ENCODE assay signal across 13 mouse cellular contexts in the genomic region with DNA sequence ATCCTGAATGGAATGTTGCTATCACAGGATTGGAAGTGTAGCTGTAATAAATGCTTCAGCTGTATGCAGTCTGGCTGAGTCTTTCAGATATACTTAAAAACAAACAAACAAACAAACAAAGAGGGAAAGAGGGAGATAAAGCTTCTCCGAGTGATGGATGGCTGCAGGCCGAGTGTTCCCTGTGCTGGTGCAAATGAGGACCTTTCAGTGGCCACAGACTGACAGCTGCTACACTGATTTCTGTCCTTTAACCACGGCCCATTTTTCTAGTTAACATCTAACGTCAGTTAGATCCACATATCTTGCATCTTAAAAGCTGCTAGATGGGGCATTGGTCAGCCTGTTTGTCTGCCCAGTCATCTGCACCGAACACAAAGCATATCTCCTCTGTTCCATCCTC. TPM values are rescaled to one million over a fixed set of nuclear protein-coding genes. Genes with fewer than 3 reads are reported as not detected.
DNase-seq lines count a peak whose midpoint lies in the region; ATAC-seq and TF ChIP-seq lines count a peak whose summit lies in the region.
"Had no signal": no experiment of that assay in that cellular context is flagged by ENCODE, and none has a peak within 500 bp of the region (broad histone marks: within the 10 kb centered on the region; RNA-seq: fewer than 3 reads in every experiment).

No protein-coding gene starts in this region.

- peak overlapping the region; percentile 36 for H3K27ac ChIP-seq in forebrain, embryonic 10.5 days
- no peak overlapping the region; the same call in 1 of the 2 replicates for H3K27ac ChIP-seq in forebrain, embryonic 11.5 days (ENCODE audit: low read depth, low read length)
- H3K27ac ChIP-seq in lung, embryonic 14.5 days (ENCODE audit: low read depth): no peak overlapping the region
- H3K27ac ChIP-seq in hindbrain, postnatal 0 days: peak overlapping the region; percentile 73
- H3K27ac ChIP-seq in stomach, postnatal 0 days (replicated peaks): 0 out of 2 replicates have a peak overlapping the region, but pooled peaks have one; percentile 2
- H3K27ac ChIP-seq: kidney, embryonic 15.5 days; liver, embryonic 14.5 days had no signal

- H3K9me3 ChIP-seq in forebrain, embryonic 10.5 days: no peaks in the 10 kb centered on the region
- H3K9me3 ChIP-seq in forebrain, embryonic 11.5 days (ENCODE audit: control insufficient read depth, low read length): no peaks in the 10 kb centered on the region
- H3K9me3 ChIP-seq in lung, embryonic 14.5 days (ENCODE audit: low read depth, low read length): no peaks in the 10 kb centered on the region
- no peaks in the 10 kb centered on the region for H3K9me3 ChIP-seq in hindbrain, postnatal 0 days (ENCODE audit: low read length)
- H3K9me3 ChIP-seq in stomach, postnatal 0 days (ENCODE audit: control insufficient read depth, low read length): no peaks in the 10 kb centered on the region
- H3K9me3 ChIP-seq: kidney, embryonic 15.5 days had no signal

- H3K4me3 ChIP-seq in forebrain, embryonic 10.5 days: no peak overlapping the region
- no peak overlapping the region for H3K4me3 ChIP-seq in forebrain, embryonic 11.5 days (ENCODE audit: low read depth, low read length)
- no peak overlapping the region for H3K4me3 ChIP-seq in lung, embryonic 14.5 days (ENCODE audit: low read depth, low read length)
- 0 out of 2 replicates have a peak overlapping the region, but pooled peaks have one; percentile 0 for H3K4me3 ChIP-seq in hindbrain, postnatal 0 days (ENCODE audit: low read length)
- H3K4me3 ChIP-seq in stomach, postnatal 0 days (ENCODE audit: low read depth, low read length): no peak overlapping the region
- H3K4me3 ChIP-seq: kidney, embryonic 15.5 days had no signal

- no peak for ATAC-seq in forebrain, embryonic 11.5 days (replicated peaks; ENCODE audit: low FRiP score)
- no peak for ATAC-seq in lung, embryonic 14.5 days (ENCODE audit: insufficient read depth)
- ATAC-seq in hindbrain, postnatal 0 days: no peak
- no peak for ATAC-seq in stomach, postnatal 0 days (ENCODE audit: low FRiP score, low TSS enrichment)

- peaks cover 39% of the 10 kb centered on the region for H3K4me1 ChIP-seq in forebrain, embryonic 10.5 days
- peaks cover 6% of the 10 kb centered on the region; the same call in 1 of the 2 replicates for H3K4me1 ChIP-seq in forebrain, embryonic 11.5 days (replicated peaks; ENCODE audit: control insufficient read depth, insufficient read depth, low read length)
- H3K4me1 ChIP-seq in lung, embryonic 14.5 days (ENCODE audit: insufficient read depth): peaks cover 18% of the 10 kb centered on the region
- peaks cover 13% of the 10 kb centered on the region for H3K4me1 ChIP-seq in hindbrain, postnatal 0 days (ENCODE audit: insufficient read depth, low read length)
- peaks cover 5% of the 10 kb centered on the region; the same call in 1 of the 2 replicates for H3K4me1 ChIP-seq in stomach, postnatal 0 days (replicated peaks; ENCODE audit: control insufficient read depth, insufficient read depth)

- 84% methylated on average over 5 of the region's 5 CpGs for WGBS in forebrain, embryonic 10.5 days
- WGBS in forebrain, embryonic 11.5 days: 69% methylated on average over 5 of the region's 5 CpGs
- 43% methylated on average over 5 of the region's 5 CpGs for WGBS in lung, embryonic 14.5 days
- 22% methylated on average over 5 of the region's 5 CpGs for WGBS in hindbrain, postnatal 0 days
- 65% methylated on average over 5 of the region's 5 CpGs for WGBS in stomach, postnatal 0 days

- no peak overlapping the region for H3K9ac ChIP-seq in forebrain, embryonic 11.5 days (ENCODE audit: low read length)
- H3K9ac ChIP-seq in lung, embryonic 14.5 days: no peak overlapping the region
- H3K9ac ChIP-seq in hindbrain, postnatal 0 days (replicated peaks; ENCODE audit: low read length): peak overlapping the region; percentile 15
- H3K9ac ChIP-seq in stomach, postnatal 0 days (ENCODE audit: low read length): no peak overlapping the region
- H3K9ac ChIP-seq: kidney, embryonic 15.5 days; liver, embryonic 14.5 days had no signal

- H3K4me2 ChIP-seq in forebrain, embryonic 11.5 days (ENCODE audit: low read depth, low read length, severe bottlenecking): no peak overlapping the region
- peak overlapping the region; percentile 31 for H3K4me2 ChIP-seq in lung, embryonic 14.5 days
- peak overlapping the region; percentile 28 for H3K4me2 ChIP-seq in hindbrain, postnatal 0 days (ENCODE audit: low read depth, low read length)
- no peak overlapping the region for H3K4me2 ChIP-seq in stomach, postnatal 0 days (replicated peaks; ENCODE audit: low read depth)
- H3K4me2 ChIP-seq: kidney, embryonic 15.5 days had no signal

- H3K27me3 ChIP-seq in forebrain, embryonic 10.5 days (ENCODE audit: poor library complexity, severe bottlenecking): no peaks in the 10 kb centered on the region
- H3K27me3 ChIP-seq in forebrain, embryonic 11.5 days (ENCODE audit: control insufficient read depth, insufficient read depth, low read length): no peaks in the 10 kb centered on the region
- no peaks in the 10 kb centered on the region for H3K27me3 ChIP-seq in lung, embryonic 14.5 days (ENCODE audit: insufficient read depth, low read length)
- no peaks in the 10 kb centered on the region for H3K27me3 ChIP-seq in hindbrain, postnatal 0 days (ENCODE audit: insufficient read depth, low read length)
- H3K27me3 ChIP-seq in stomach, postnatal 0 days (ENCODE audit: control insufficient read depth, insufficient read depth, low read length): no peaks in the 10 kb centered on the region
- H3K27me3 ChIP-seq: kidney, embryonic 15.5 days had no signal

- no peak for TF ChIP-seq CTCF in lung, embryonic 14.5 days (IDR thresholded peaks at IDR 0.05; ENCODE audit: low read depth)
- no peak for TF ChIP-seq CTCF in hindbrain, postnatal 0 days (IDR thresholded peaks at IDR 0.05; ENCODE audit: low read depth)
- TF ChIP-seq CTCF in stomach, postnatal 0 days (IDR thresholded peaks at IDR 0.05; ENCODE audit: low read depth): no peak

- H3K36me3 ChIP-seq in forebrain, embryonic 10.5 days (replicated peaks): peaks cover 48% of the 10 kb centered on the region
- H3K36me3 ChIP-seq in forebrain, embryonic 11.5 days (ENCODE audit: control insufficient read depth, insufficient read depth, low read length): peaks cover 4% of the 10 kb centered on the region; the same call in 1 of the 2 replicates
- H3K36me3 ChIP-seq in lung, embryonic 14.5 days (ENCODE audit: insufficient read depth): peaks cover 20% of the 10 kb centered on the region
- no peaks in the 10 kb centered on the region for H3K36me3 ChIP-seq in hindbrain, postnatal 0 days (ENCODE audit: insufficient read depth, low read length)
- H3K36me3 ChIP-seq in stomach, postnatal 0 days (ENCODE audit: control insufficient read depth, insufficient read depth, low read length): peaks cover 6% of the 10 kb centered on the region; the same call in 1 of the 2 replicates

- TF ChIP-seq EP300 in stomach, postnatal 0 days (optimal IDR thresholded peaks at IDR 0.05): no peak

- DNase-seq in forebrain, embryonic 10.5 days (ENCODE audit: extremely low spot score, low spot score): peak; percentile 10
- no peak for DNase-seq in forebrain, embryonic 11.5 days (ENCODE audit: low spot score)
- no peak for DNase-seq in lung, embryonic 14.5 days
- no peak for DNase-seq in lung, postnatal 25 days (ENCODE audit: low spot score)
- DNase-seq in hindbrain, postnatal 0 days (ENCODE audit: low spot score): no peak
- no peak for DNase-seq in stomach, postnatal 0 days (ENCODE audit: low spot score)
- DNase-seq in thymus, postnatal 36 days: no peak
- DNase-seq in adrenal gland, adult 18-20 months (ENCODE audit: low spot score in 2 of 2): no peak
- DNase-seq: adrenal gland, adult 8-10 months; gastrocnemius, postnatal 36 days; layer of hippocampus, postnatal 36 days had no signal

RNA-seq across cellular contexts. Expression of gene Atf7ip, which starts 30.2 kb away (rescaled TPM):
- 44.2 and 46.7 TPM in 2 replicates for polyA plus RNA-seq in forebrain, embryonic 10.5 days (2016; fragmentation: Nextera tagmentation; extraction: Ambion mirVana)
- 57.8 and 66.6 TPM in 2 replicates for polyA plus RNA-seq in forebrain, embryonic 11.5 days (2014; fragmentation: Nextera tagmentation; extraction: Ambion mirVana)
- 48.3 and 56.1 TPM in 2 replicates for polyA plus RNA-seq in lung, embryonic 14.5 days (2014; fragmentation: Nextera tagmentation; extraction: Ambion mirVana)
- 39.4 and 42.8 TPM in 2 replicates for total RNA-seq in hindbrain, postnatal 0 days (2014; rRNA removed)
- 22.9 and 25.6 TPM in 2 replicates for polyA plus RNA-seq in hindbrain, postnatal 0 days (2015; fragmentation: Nextera tagmentation; extraction: Ambion mirVana)
- polyA plus RNA-seq in stomach, postnatal 0 days (2015; fragmentation: Nextera tagmentation; extraction: Ambion mirVana): 8.4 and 9.5 TPM in 2 replicates
- 10 to 100 TPM; 34.9 to 50.4 TPM for total RNA-seq in adrenal gland, adult 18-20 months (2021)

Comparison
In these comparisons a context has a peak if more than half of its experiments do, and no peak if none do; other contexts are left out.
1. H3K27ac ChIP-seq: peak in forebrain, embryonic 10.5 days (single experiment), hindbrain, postnatal 0 days (single experiment) and stomach, postnatal 0 days (single experiment); none in forebrain, embryonic 11.5 days (single experiment) and lung, embryonic 14.5 days (single experiment).
2. H3K4me2 ChIP-seq: peak in lung, embryonic 14.5 days (single experiment) and hindbrain, postnatal 0 days (single experiment); none in forebrain, embryonic 11.5 days (single experiment) and stomach, postnatal 0 days (single experiment).